Comparison of ENCODE assay signal across 23 mouse cellular contexts in the genomic region with DNA sequence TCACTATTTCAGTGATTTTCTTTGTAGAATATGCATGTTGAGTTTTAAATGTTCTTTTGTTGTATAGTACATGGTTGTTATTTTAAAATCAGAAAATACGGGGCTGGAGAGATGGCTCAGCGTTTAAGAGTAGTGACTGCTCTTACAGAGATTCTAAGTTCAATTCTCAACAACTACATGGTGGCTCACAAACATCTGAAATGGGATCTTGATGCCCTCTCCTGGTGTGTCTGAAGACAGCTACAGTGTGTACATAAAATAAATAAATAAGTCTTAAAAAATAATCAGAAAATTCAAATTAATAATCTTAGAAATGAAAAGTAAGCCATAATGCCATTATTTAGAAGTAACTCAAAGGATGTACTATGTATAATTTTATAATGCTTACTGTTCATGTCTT.
DNase-seq lines count a peak whose midpoint lies in the region; ATAC-seq and TF ChIP-seq lines count a peak whose summit lies in the region.
"Had no signal": no experiment of that assay in that cellular context is flagged by ENCODE, and none has a peak within 500 bp of the region (broad histone marks: within the 10 kb centered on the region; RNA-seq: fewer than 3 reads in every experiment).

No protein-coding gene starts in this region.

- DNase-seq in cerebellum, adult 9-10 months: peak; percentile 17
- DNase-seq in cerebellum, adult 18-20 months: no peak
- DNase-seq in 3T3-L1 (ENCODE audit: low read depth, low spot score): peak; percentile 24
- DNase-seq in brain, adult 2 months (ENCODE audit: low read depth, low spot score): peak; percentile 37
- DNase-seq in adrenal gland, postnatal 25 days: no peak
- DNase-seq: adrenal gland, postnatal 14 days; cerebellum, adult 2 months; heart, postnatal 36 days; kidney, adult 18-20 months; kidney, postnatal 14 days; liver, postnatal 0 days; lung, postnatal 14 days; thymus, postnatal 25 days had no signal

- H3K4me2 ChIP-seq in intestine, postnatal 0 days (replicated peaks; ENCODE audit: low read depth): no peak overlapping the region
- H3K4me2 ChIP-seq in intestine, embryonic 16.5 days (ENCODE audit: low read depth, low read length): no peak overlapping the region
- H3K4me2 ChIP-seq: embryonic facial prominence, embryonic 12.5 days; forebrain, embryonic 15.5 days; heart, embryonic 12.5 days; hindbrain, embryonic 15.5 days; neural tube, embryonic 12.5 days had no signal

- H3K27ac ChIP-seq in intestine, postnatal 0 days (ENCODE audit: low read depth, low read length): no peak overlapping the region
- no peak overlapping the region for H3K27ac ChIP-seq in intestine, embryonic 16.5 days (ENCODE audit: low read length)
- H3K27ac ChIP-seq: embryonic facial prominence, embryonic 12.5 days; forebrain, embryonic 15.5 days; hindbrain, embryonic 15.5 days; limb, embryonic 10.5 days; neural tube, embryonic 12.5 days had no signal

- 94% methylated on average over 2 of the region's 2 CpGs for WGBS in intestine, postnatal 0 days
- 88% methylated on average over 2 of the region's 2 CpGs for WGBS in intestine, embryonic 16.5 days

- H3K36me3 ChIP-seq in intestine, postnatal 0 days (ENCODE audit: control insufficient read depth, insufficient read depth): no peaks in the 10 kb centered on the region
- H3K36me3 ChIP-seq in intestine, embryonic 16.5 days (ENCODE audit: control insufficient read depth, insufficient read depth, low read length): no peaks in the 10 kb centered on the region
- H3K36me3 ChIP-seq: embryonic facial prominence, embryonic 12.5 days; forebrain, embryonic 15.5 days; heart, embryonic 12.5 days; hindbrain, embryonic 15.5 days; limb, embryonic 10.5 days; neural tube, embryonic 12.5 days had no signal

- H3K9me3 ChIP-seq in intestine, postnatal 0 days (ENCODE audit: control insufficient read depth): no peaks in the 10 kb centered on the region
- no peaks in the 10 kb centered on the region for H3K9me3 ChIP-seq in intestine, embryonic 16.5 days (ENCODE audit: control insufficient read depth, low read length)
- H3K9me3 ChIP-seq: embryonic facial prominence, embryonic 12.5 days; forebrain, embryonic 15.5 days; heart, embryonic 12.5 days; hindbrain, embryonic 15.5 days; limb, embryonic 10.5 days; megakaryocyte, embryonic 14.5 days; neural tube, embryonic 12.5 days had no signal

- H3K9ac ChIP-seq in intestine, postnatal 0 days (ENCODE audit: low read depth, low read length): no peak overlapping the region
- H3K9ac ChIP-seq in intestine, embryonic 16.5 days (ENCODE audit: low read depth, low read length): no peak overlapping the region
- H3K9ac ChIP-seq: embryonic facial prominence, embryonic 12.5 days; forebrain, embryonic 15.5 days; heart, embryonic 12.5 days; hindbrain, embryonic 15.5 days; liver, postnatal 0 days; neural tube, embryonic 12.5 days had no signal

- peak; percentile 10; the same call in 1 of the 2 replicates for TF ChIP-seq CTCF in intestine, postnatal 0 days (IDR thresholded peaks at IDR 0.05; ENCODE audit: low read depth)

- no peak overlapping the region for H3K4me3 ChIP-seq in intestine, postnatal 0 days (ENCODE audit: low read depth, low read length)
- no peak overlapping the region for H3K4me3 ChIP-seq in intestine, embryonic 16.5 days (ENCODE audit: low read length)
- H3K4me3 ChIP-seq: embryonic facial prominence, embryonic 12.5 days; erythroblast, embryonic 14.5 days; forebrain, embryonic 15.5 days; heart, embryonic 12.5 days; hindbrain, embryonic 15.5 days; limb, embryonic 10.5 days; megakaryocyte, embryonic 14.5 days; neural tube, embryonic 12.5 days had no signal

- H3K4me1 ChIP-seq in intestine, postnatal 0 days (replicated peaks; ENCODE audit: control insufficient read depth, insufficient read depth, low read length): no peaks in the 10 kb centered on the region
- H3K4me1 ChIP-seq in intestine, embryonic 16.5 days (ENCODE audit: control insufficient read depth, insufficient read depth, low read length): no peaks in the 10 kb centered on the region
- H3K4me1 ChIP-seq: forebrain, embryonic 15.5 days; heart, embryonic 12.5 days; hindbrain, embryonic 15.5 days; megakaryocyte, embryonic 14.5 days had no signal

- no peaks in the 10 kb centered on the region for H3K27me3 ChIP-seq in intestine, postnatal 0 days (replicated peaks; ENCODE audit: control insufficient read depth, insufficient read depth, low read length)
- H3K27me3 ChIP-seq in intestine, embryonic 16.5 days (replicated peaks; ENCODE audit: control insufficient read depth, insufficient read depth, low read length): no peaks in the 10 kb centered on the region
- H3K27me3 ChIP-seq: embryonic facial prominence, embryonic 12.5 days; forebrain, embryonic 15.5 days; heart, embryonic 12.5 days; hindbrain, embryonic 15.5 days; megakaryocyte, embryonic 14.5 days; neural tube, embryonic 12.5 days had no signal

- no peak for ATAC-seq in intestine, postnatal 0 days
- ATAC-seq in intestine, embryonic 16.5 days: no peak
- ATAC-seq: forebrain, embryonic 15.5 days; liver, postnatal 0 days had no signal

Comparison
In these comparisons a context has a peak if more than half of its experiments do, and no peak if none do; other contexts are left out.
1. DNase-seq: peak in cerebellum, adult 9-10 months (single experiment), 3T3-L1 (single experiment) and brain, adult 2 months (single experiment); none in cerebellum, adult 18-20 months (0 of 2) and adrenal gland, postnatal 25 days (single experiment).